Mouse (Mus musculus): ENCODE results near the gene Lrtm1.
A peak's percentile ranks its signal among the peaks of the same experiment; 100 is the strongest.

The Lrtm1 gene

GRCm38 (mm10) chr14:29038246-29038645, 20.2 kb downstream of the Lrtm1 start:
- no peak for DNase-seq

DNA sequence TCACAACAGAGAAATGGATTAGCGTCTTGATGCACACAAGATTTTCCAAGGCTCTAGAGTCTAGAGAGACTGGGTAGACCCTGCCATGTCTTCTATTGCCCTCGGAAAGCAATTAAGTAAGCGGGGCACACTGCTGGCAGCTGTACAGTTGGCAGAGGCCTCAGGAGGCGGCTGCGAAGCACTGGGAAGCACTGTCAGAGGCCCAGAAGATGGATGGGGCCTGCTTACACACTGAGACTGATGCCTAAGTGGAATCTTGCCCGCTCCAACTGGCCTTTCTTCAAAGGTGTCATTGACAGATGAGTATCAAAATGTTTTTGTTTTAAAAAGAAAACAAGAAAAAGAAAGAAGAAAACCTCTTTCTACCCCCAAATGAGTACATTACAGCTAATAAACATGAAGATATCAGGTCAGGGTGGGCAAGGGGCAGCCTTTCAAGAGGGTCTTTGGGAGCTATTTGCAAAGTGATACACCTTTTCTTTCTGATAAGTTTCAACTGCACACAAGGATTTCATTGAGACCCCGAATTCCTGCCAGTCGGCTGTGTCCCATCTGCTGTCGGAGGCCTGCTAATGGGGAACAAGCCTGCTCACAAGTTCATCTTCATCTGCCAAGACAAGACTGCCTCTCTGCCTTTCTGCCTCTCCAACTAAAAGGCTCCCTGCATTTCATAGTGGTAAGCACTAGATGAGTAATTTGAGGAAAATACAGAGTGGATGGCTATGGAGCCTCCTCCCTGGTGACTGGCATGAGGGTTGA, 22.8 kb downstream of the Lrtm1 start:
- DNase-seq: peak; percentile 35

DNA sequence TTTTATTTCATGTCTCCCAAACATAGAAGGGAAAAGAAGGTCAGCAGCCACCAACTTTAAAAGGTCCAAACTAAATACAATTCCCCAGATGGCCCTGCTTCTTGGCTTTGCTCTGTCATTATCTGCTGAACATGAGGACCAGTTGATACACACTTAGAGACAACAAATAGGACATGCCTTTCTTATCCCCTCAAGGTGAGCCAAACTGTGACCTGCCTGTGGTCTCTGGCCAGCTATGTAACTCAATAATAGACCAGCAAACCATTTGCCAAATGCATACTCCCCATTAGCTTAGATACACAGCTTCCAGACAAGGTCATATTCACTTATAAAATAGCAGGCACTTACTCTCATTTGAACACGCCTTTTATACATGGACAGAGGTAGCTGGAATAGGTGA, 23.5 kb downstream of the Lrtm1 start:
- no peak for DNase-seq

- no peak for DNase-seq
These were observed 24.3 kb downstream of the Lrtm1 start for GRCm38 (mm10) chr14:29042355-29042754.

GRCm38 (mm10) chr14:29051951-29052835, 34.2 kb downstream of the Lrtm1 start:
- no peak for DNase-seq

DNA sequence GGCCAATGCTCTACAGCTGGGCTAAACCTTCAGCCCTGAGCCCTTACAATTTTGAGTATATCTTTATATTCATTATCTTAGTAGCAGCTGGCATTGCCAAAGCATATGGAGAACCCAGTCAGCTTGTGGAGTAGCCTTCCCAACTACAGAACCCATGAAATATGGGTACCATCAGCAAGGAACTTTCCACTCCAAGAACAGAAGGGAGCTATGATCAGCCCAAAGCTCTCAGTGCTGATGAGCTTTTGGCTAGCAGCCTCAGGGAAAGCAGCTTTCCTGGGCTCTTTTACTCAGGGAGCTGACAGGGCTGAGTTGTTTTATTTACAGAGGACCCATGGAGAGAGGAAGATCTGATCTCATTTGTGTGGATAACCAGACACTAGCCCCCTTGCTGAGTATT, 42.7 kb downstream of the Lrtm1 start:
- peak; percentile 16 for DNase-seq

- DNase-seq: no peak
These were observed 43.5 kb downstream of the Lrtm1 start for GRCm38 (mm10) chr14:29061491-29061890.

DNA sequence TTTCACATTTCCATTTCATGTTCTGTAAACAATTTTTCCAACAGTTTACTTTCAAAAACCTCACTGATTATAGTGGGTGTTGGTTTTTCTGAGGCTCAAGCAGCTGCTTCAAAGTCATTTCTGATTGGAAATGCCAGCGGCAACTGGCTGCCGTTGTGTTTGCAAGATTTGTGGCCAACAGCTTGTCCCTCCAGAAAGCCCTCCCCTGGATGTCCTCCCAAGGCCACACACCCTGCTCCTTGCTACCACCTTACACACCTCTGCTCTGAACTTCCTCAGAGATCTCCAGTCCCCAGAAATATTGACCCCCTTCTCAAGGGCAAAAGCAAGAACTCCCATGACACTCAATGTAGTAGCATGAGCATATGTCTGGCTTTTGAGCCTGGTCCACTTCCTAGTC, 44.7 kb downstream of the Lrtm1 start:
- peak; percentile 62 for DNase-seq

- no peak for DNase-seq
These were observed 55.7 kb downstream of the Lrtm1 start for GRCm38 (mm10) chr14:29073747-29074146.

DNA sequence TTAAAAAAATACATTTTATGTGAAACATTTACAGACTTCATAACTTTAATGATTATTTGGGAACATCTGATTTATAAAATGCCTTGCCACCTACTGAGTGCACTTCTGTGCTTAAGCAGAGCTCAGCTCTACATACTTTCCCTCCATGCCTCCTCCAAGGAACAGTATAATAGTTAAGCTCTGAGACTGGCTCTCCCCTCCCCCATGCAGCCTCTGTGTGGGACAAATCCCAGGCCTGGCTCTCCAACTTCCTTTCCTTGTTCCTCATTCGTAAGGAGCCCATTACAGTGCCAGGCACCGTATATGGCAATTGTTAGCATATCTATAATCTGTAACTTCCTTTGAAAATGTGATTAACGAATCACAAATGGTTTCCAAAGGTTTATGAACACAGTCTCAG, 59.4 kb downstream of the Lrtm1 start:
- no peak for DNase-seq

GRCm38 (mm10) chr14:29080228-29080627, 62.2 kb downstream of the Lrtm1 start:
- DNase-seq: no peak

DNA sequence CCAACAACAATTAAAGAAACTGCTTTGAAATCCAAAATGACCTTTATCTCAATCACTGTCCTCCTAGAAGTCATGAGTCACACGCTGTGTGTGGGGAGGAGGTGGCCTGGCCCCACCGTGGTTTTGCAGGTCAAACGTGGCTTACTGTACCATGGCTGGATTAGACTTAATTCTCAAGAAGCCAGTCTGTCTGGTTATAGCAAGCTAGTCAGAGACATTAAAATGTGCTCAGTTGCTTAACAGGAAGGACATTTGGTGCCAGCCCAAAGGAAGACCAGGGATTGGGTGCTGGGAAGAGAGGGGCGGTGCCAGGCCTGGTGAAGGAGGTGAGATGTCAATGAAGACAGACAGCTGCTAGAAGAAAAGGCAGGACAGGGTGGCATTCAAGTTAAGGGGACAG, 62.6 kb downstream of the Lrtm1 start:
- DNase-seq: peak; percentile 45

DNA sequence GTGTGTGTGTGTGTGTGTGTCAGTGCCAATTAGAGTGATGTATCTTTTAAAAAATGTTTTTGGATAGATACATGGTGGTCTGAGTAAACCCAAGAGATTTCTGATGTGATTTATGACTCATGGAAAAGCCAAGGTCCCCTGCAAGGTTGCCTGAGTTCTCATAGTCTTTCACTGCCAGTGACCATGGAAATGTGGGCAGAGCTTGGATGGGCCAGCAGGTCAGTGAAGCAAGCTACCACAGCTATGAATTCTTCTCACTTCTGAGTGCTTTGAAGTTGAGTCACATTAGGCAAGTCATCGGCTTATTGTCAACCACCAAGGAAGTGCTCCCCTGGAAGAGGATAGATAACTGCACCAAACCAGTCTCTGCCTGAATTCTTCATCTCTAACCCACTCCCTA, 64.2 kb downstream of the Lrtm1 start:
- no peak for DNase-seq

Measured in lung, postnatal 10 days (tissue).